Mouse (Mus musculus) liver, adult 2 months (tissue): ENCODE results near the gene Tanc1. TPM values are rescaled to one million over a fixed set of nuclear protein-coding genes. Genes with fewer than 3 reads are reported as not detected.

Experiments used
- DNase-seq: peaks from one replicate; pipeline ENCODE4 v3.0.0-alpha.2; 2011; ENCODE audit warnings: low read depth, low spot score; ENCODE audit errors: extremely low read depth
- H3K27ac ChIP-seq: fragments of 200-500 bp; replicated peaks from 2 replicates; pipeline ENCODE4 v1.5.1; 2012; ENCODE audit warnings: low read depth, mild to moderate bottlenecking, control low read depth, inconsistent platforms, low read length; ENCODE audit not compliant: insufficient read depth
- H3K27me3 ChIP-seq: fragments of 200-500 bp; 2 replicates; pipeline ENCODE4 v1.6.1; 2012; ENCODE audit warnings: mild to moderate bottlenecking, moderate library complexity, low read length, inconsistent platforms; ENCODE audit not compliant: control insufficient read depth, insufficient read depth
- H3K36me3 ChIP-seq: fragments of 200-500 bp; 2 replicates; pipeline ENCODE4 v1.6.1; 2012; ENCODE audit warnings: low read length, inconsistent platforms; ENCODE audit not compliant: control insufficient read depth, insufficient read depth
- H3K4me1 ChIP-seq: fragments of 200-500 bp; 2 replicates; pipeline ENCODE4 v1.6.1; 2011; ENCODE audit warnings: low read length; ENCODE audit not compliant: control insufficient read depth, insufficient read depth
- H3K4me3 ChIP-seq: fragments of 200-500 bp; 2 replicates; pipeline ENCODE4 v1.5.1; 2011; ENCODE audit warnings: low read depth, mild to moderate bottlenecking, control low read depth, low read length, moderate library complexity; ENCODE audit not compliant: insufficient read depth
- H3K79me2 ChIP-seq: fragments of 200-500 bp; 2 replicates; pipeline ENCODE4 v1.6.1; 2012; ENCODE audit warnings: inconsistent platforms, mild to moderate bottlenecking, low read length, moderate library complexity; ENCODE audit not compliant: control insufficient read depth, insufficient read depth
- H3K9ac ChIP-seq: fragments of 200-500 bp; 2 replicates; pipeline ENCODE4 v1.6.1; 2012; ENCODE audit warnings: low read depth, mild to moderate bottlenecking, control low read depth, inconsistent platforms, low read length
- CTCF ChIP-seq: fragments of 200-500 bp; IDR thresholded peaks from 2 replicates; pipeline ENCODE4 v1.5.1; 2011; ENCODE audit warnings: low read depth, low read length, control low read depth
- POLR2A ChIP-seq: fragments of 200-500 bp; IDR thresholded peaks from 2 replicates; pipeline ENCODE4 v1.6.1; 2011; ENCODE audit warnings: low read length, control low read depth; ENCODE audit not compliant: insufficient read depth; ENCODE audit errors: extremely low read depth
- WGBS: fragments of 180-500 bp; shearing (Covaris S2); methylation state at CpG from one replicate; pipeline ENCODE4 v1.1.7; 2018; 5-methylcytosine and 5-hydroxymethylcytosine counted together
- polyA plus RNA-seq: library from polyadenylated mRNA; depleted of rRNA; stranded (reverse); fragments of >200 nt; gene quantifications from 2 replicates; pipeline ENCODE4 v1.2.3, GENCODE M21; 2012
- total RNA-seq: library from RNA; depleted of rRNA; stranded (reverse); fragments of >200 nt; gene quantifications from 2 replicates; pipeline ENCODE4 v1.2.3, GENCODE M21; 2014

Tanc1 gene
- total and polyA plus RNA-seq, 2 experiments = 2.7 to 5.0 TPM

DNA sequence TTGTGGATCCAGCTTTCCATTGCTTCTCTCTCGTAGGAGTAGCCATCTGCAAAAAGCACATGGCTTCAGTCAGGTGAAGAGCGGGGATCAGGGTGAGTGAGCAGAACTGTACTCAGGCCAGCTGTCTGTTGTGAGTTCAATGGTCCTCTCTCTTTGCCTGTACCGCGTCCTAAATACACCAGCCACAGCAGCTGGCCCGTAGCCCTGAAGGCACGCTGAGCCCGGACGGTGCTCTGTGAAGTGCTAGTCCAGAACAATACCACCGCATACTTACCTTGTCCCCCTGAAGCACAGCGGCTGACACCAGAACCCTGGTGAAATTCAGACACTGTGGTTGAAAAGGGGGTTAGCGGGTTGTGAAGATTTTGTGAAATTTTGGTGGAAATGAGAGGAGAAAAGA, 241.1 kb downstream of the Tanc1 start:
- WGBS = 96% methylated on average over 11 of the region's 11 CpGs
- H3K4me1 ChIP-seq = no peaks in the 10 kb centered on the region
- TF ChIP-seq CTCF (no peak), POLR2A (no peak)

DNA sequence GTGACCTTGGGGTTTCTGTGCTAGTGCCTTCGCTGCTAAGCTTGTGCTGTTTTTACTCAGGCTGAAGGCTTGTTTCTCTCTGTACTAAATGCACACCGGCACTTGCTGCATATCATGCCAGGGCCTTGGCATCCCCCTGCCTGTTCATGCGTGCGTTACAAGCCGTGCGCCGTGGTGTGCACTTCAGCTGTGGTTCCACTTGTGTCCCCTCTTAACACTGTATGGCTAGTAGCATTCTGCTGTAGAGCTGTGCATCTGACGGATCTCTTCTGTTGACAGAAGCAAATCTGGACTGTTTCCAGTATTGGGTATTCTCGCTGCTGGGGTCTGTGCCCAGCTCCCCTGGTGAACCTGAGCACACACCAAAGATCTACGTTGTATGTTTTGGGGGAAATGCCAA, 241.7 kb downstream of the Tanc1 start:
- DNase-seq = no peak
- H3K27ac ChIP-seq = no peak overlapping the region

More for the DNA sequence above, 241.1 kb downstream of the Tanc1 start:
- Histone ChIP-seq H3K4me3 (no peak overlapping the region), H3K27ac (no peak overlapping the region), H3K27me3 (no peaks in the 10 kb centered on the region), H3K36me3 (0 out of 2 replicates have a peak, but pooled peaks cover 1% of the 10 kb centered on the region), H3K79me2 (no peaks in the 10 kb centered on the region), H3K9ac (no peak overlapping the region)
- DNase-seq = no peak

DNA sequence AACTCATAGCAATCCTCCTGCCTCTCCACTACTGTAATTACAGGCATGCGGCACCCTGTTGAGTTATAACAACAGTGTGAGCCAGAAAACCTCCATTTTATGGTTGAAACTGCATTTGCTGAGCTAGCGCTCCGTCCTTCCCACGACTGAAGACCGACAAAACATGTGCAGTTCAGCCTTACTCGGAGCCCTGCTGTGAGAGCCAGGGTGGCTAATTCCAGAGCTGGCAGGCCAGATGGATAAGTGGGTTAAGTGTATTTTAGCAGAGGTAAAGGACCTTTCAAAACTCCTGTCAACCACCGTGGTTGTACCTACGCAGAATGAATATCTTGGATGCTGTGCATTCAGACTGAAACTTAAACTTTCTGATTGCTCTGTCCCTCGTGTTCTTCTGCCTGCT, 242.5 kb downstream of the Tanc1 start:
- no peak overlapping the region for H3K27ac ChIP-seq
- no peaks in the 10 kb centered on the region for H3K27me3 ChIP-seq
- no peaks in the 10 kb centered on the region for H3K79me2 ChIP-seq
- DNase-seq = no peak
- H3K9ac ChIP-seq = no peak overlapping the region
- H3K4me1 ChIP-seq = no peaks in the 10 kb centered on the region
- no peak overlapping the region for H3K4me3 ChIP-seq
- 0 out of 2 replicates have a peak, but pooled peaks cover 1% of the 10 kb centered on the region for H3K36me3 ChIP-seq
- 95% methylated on average over 9 of the region's 9 CpGs for WGBS
- TF ChIP-seq CTCF = no peak
- no peak for TF ChIP-seq POLR2A

More for the DNA sequence above, 241.7 kb downstream of the Tanc1 start:
- TF ChIP-seq POLR2A = no peak
- H3K4me3 ChIP-seq = no peak overlapping the region
- H3K9ac ChIP-seq = no peak overlapping the region
- no peaks in the 10 kb centered on the region for H3K79me2 ChIP-seq
- no peaks in the 10 kb centered on the region for H3K4me1 ChIP-seq
- 0 out of 2 replicates have a peak, but pooled peaks cover 1% of the 10 kb centered on the region for H3K36me3 ChIP-seq
- WGBS = 97% methylated on average over 10 of the region's 10 CpGs
- no peaks in the 10 kb centered on the region for H3K27me3 ChIP-seq

DNA sequence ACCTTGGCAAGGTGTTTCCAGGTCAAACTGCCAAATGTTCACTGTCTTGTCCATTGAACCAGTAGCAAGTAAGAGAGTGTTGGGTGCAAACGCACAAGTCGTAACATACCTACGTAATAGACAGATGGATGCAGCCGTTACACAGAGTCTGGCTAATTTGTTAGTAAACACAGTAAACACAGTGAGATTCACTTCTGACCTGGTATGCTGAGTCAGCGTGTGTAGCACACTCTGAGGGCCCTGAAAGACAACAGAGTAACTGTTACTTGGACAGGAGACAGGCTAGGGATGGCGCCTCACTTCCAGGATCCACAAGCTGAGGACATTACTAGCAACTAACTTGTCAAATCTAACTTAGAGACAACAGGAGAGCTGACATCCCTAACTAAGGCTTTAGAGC, 250.8 kb downstream of the Tanc1 start:
- Histone ChIP-seq H3K36me3 (no peaks in the 10 kb centered on the region), H3K27me3 (no peaks in the 10 kb centered on the region), H3K4me3 (no peak overlapping the region), H3K4me1 (no peaks in the 10 kb centered on the region), H3K9ac (no peak overlapping the region), H3K79me2 (no peaks in the 10 kb centered on the region), H3K27ac (no peak overlapping the region)
- peak; percentile 66 for DNase-seq
- WGBS = 58% methylated on average over 6 of the region's 6 CpGs
- TF ChIP-seq POLR2A (no peak), CTCF (no peak)

DNA sequence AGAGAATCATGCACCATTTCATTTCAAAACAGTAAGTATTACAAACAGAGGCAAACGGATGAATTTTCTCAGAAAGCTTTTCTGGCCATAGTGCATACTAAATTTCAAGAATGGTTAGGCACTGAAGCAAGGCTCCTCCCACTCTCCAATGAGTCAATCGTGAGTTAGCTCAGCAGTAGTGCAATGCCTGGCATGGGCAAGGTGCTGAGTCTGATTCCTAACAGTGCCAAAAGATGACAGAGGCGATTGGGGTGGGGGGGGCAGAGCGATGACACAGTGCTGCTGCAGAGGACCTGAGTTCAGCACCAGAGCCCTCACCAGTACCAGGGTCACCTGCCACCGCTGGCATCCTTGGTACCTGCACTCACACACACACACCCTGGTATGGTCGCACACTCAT, 258.7 kb downstream of the Tanc1 start:
- Histone ChIP-seq H3K27me3 (no peaks in the 10 kb centered on the region), H3K27ac (no peak overlapping the region), H3K4me1 (no peaks in the 10 kb centered on the region), H3K4me3 (no peak overlapping the region), H3K9ac (no peak overlapping the region), H3K36me3 (peaks cover 5% of the 10 kb centered on the region; the same call in 1 of the 2 replicates), H3K79me2 (no peaks in the 10 kb centered on the region)
- TF ChIP-seq POLR2A (no peak), CTCF (no peak)
- WGBS = 78% methylated on average over 6 of the region's 6 CpGs
- no peak for DNase-seq

DNA sequence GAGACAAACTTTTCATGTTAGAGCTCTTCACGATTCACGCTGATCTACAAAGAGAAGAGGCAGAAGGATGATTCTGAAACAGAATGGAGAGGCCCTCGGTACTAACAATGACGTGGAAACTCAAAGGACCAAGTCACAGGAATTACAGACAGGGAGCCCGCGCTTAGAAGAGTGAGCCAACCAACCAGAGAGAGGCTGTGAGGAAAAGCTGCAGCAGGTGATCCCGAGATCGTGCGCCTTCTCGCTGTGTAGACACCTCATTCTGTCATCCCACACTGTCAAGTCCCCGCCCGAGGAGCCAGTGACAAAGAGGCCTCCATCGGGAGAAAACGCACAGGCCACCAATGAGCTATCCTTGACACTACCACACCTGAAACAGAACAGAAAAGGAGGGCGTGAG, 264.6 kb downstream of the Tanc1 start:
- TF ChIP-seq POLR2A (no peak), CTCF (no peak)
- Histone ChIP-seq H3K27me3 (no peaks in the 10 kb centered on the region), H3K27ac (no peak overlapping the region), H3K9ac (no peak overlapping the region), H3K79me2 (no peaks in the 10 kb centered on the region; the same call in 1 of the 2 replicates), H3K36me3 (peaks cover 5% of the 10 kb centered on the region; the same call in 1 of the 2 replicates), H3K4me3 (no peak overlapping the region), H3K4me1 (no peaks in the 10 kb centered on the region)
- no peak for DNase-seq
- WGBS = 97% methylated on average over 15 of the region's 15 CpGs
